Mouse (Mus musculus) stomach, postnatal 0 days (tissue): Measurements from ENCODE around the gene Thrb.

Source experiments
- CTCF ChIP-seq: IDR thresholded peaks from 2 replicates; pipeline ENCODE4 v1.5.1; 2016; ENCODE audit warnings: antibody characterized with exemption, low read depth, mild to moderate bottlenecking, moderate library complexity
- EP300 ChIP-seq: optimal IDR thresholded peaks from 2 replicates; pipeline ENCODE3; 2016; ENCODE audit warnings: antibody characterized with exemption

DNA sequence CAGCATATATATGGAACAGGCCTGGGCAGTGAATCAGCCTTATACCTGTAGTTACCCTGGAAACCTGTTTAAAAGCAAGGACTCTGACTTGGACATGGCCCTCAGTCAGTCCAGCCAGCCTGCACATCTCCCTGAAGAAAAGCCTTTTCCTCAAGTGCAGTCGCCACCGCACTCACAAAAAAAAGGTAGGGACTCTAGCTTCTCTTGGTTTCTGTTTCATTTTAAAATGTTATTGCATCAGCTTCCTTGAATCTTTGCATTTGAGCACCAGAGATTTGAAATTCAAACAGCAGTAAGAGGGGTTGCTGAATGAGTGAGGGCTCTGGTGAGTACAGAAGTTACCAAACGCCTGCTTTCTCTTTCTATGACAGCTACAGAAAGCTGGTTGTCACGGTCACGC is 322.0 kb downstream of the Thrb start:
- TF ChIP-seq EP300 = no peak
- TF ChIP-seq CTCF = no peak
